Mouse (Mus musculus) neural tube, embryonic 12.5 days (tissue): Measurements from ENCODE around the gene Tmem260. TPM values are rescaled to one million over a fixed set of nuclear protein-coding genes. Genes with fewer than 3 reads are reported as not detected.

ENCODE experiments used
- ATAC-seq: fragments of 200-750 bp; cut with Nextera tagmentation; 2 replicates; pipeline ENCODE4 v1.8.0; 2017; ENCODE audit warnings: low read depth, mild to moderate bottlenecking, moderate TSS enrichment, moderate library complexity; ENCODE audit not compliant: low FRiP score
- H3K27ac ChIP-seq: fragments of 300-500 bp; sonication (generic); 2 replicates; pipeline ENCODE4 v1.5.1; 2016
- H3K27me3 ChIP-seq: fragments of 300-500 bp; sonication (generic); replicated peaks from 2 replicates; pipeline ENCODE4 v1.6.1; 2016; ENCODE audit warnings: mild to moderate bottlenecking
- H3K36me3 ChIP-seq: fragments of 300-500 bp; sonication (generic); 2 replicates; pipeline ENCODE4 v1.6.1; 2016; ENCODE audit warnings: mild to moderate bottlenecking
- H3K4me1 ChIP-seq: fragments of 300-500 bp; sonication (generic); 2 replicates; pipeline ENCODE4 v1.6.1; 2016
- H3K4me2 ChIP-seq: fragments of 300-500 bp; sonication (generic); replicated peaks from 2 replicates; pipeline ENCODE4 v1.6.1; 2016; ENCODE audit warnings: mild to moderate bottlenecking
- H3K4me3 ChIP-seq: fragments of 300-500 bp; sonication (generic); 2 replicates; pipeline ENCODE4 v1.5.1; 2016
- H3K9ac ChIP-seq: fragments of 300-500 bp; sonication (generic); 2 replicates; pipeline ENCODE4 v1.6.1; 2016; ENCODE audit warnings: mild to moderate bottlenecking
- H3K9me3 ChIP-seq: fragments of 300-500 bp; sonication (generic); 2 replicates; pipeline ENCODE4 v1.6.1; 2016; ENCODE audit warnings: mild to moderate bottlenecking
- WGBS: fragments of 180-500 bp; shearing (Covaris S2); methylation state at CpG from one replicate; pipeline ENCODE4 v1.1.7; 2016; 5-methylcytosine and 5-hydroxymethylcytosine counted together
- polyA plus RNA-seq: library from polyadenylated mRNA; unstranded; fragments of >200 nt; fragmentation: Nextera tagmentation; extraction: Ambion mirVana; gene quantifications from 2 replicates; pipeline ENCODE4 v1.2.1, GENCODE M21; 2016

Tmem260 gene
- polyA plus RNA-seq = 22.4 and 25.5 TPM in 2 replicates

DNA sequence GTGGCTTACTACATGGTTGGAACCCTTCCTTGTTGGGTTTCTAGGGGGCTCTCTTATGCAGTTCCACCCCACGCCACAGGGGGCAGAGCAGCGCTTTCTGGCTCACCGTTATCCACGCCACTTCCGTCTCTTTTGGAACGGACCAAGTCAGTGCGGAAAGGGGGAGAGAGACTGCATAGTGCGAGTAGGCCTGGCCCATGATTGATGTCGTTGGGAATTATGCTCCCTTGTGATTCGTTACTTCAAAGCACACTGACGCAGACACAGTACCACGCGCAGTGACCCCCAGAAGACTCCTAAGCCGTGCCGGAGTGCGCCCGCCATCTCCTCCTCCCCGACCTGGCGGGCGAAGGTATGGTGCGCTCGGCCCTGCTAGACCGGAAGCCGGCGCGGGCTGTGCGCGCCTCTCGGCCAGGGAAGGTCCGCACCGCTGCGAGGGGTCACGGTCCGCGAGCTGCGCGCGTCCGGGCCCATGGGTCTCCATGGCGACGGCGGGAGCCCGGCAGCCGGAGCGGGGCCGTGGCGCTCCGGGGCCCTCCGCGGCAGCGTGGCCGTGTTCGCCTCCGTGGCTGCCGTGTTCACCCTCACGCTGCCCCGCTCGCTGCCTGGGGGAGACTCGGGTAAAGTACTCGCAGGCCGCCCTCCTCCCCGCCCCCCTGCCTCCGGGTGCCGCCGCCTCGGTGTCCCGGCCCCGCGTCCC is at the start of gene Tmem260:
Gene Tmem260 (plus strand): TSS at position 141 of the 700 bp plus-strand sequence.
- no peaks in the 10 kb centered on the region for H3K36me3 ChIP-seq
- peaks cover 10% of the 10 kb centered on the region for H3K4me1 ChIP-seq
- no peaks in the 10 kb centered on the region for H3K9me3 ChIP-seq
- peak; percentile 99 for ATAC-seq
- peak within 1 kb of the TSS; percentile 71 for H3K4me2 ChIP-seq
- peak within 1 kb of the TSS; percentile 95 for H3K9ac ChIP-seq
- no peaks in the 10 kb centered on the region for H3K27me3 ChIP-seq
- peak within 1 kb of the TSS; percentile 92 for H3K4me3 ChIP-seq
- under 1% methylated on average over 69 of the region's 69 CpGs for WGBS
- H3K27ac ChIP-seq = peak within 1 kb of the TSS; percentile 57

- Histone ChIP-seq H3K4me2 (no peak overlapping the region), H3K9ac (no peak overlapping the region), H3K27me3 (no peaks in the 10 kb centered on the region), H3K27ac (no peak overlapping the region), H3K4me1 (no peaks in the 10 kb centered on the region), H3K36me3 (no peaks in the 10 kb centered on the region), H3K9me3 (no peaks in the 10 kb centered on the region), H3K4me3 (no peak overlapping the region)
- no peak for ATAC-seq
- WGBS = 88% methylated on average over 13 of the region's 13 CpGs
These were observed 39.8 kb upstream of the Tmem260 start for GRCm38 (mm10) chr14:48406086-48406485.

GRCm38 (mm10) chr14:48417064-48417463 is 28.9 kb upstream of the Tmem260 start:
- no peaks in the 10 kb centered on the region for H3K27me3 ChIP-seq
- H3K36me3 ChIP-seq = no peaks in the 10 kb centered on the region
- no peak overlapping the region for H3K9ac ChIP-seq
- WGBS = 61% methylated on average over 3 of the region's 3 CpGs
- no peaks in the 10 kb centered on the region for H3K9me3 ChIP-seq
- no peak overlapping the region for H3K4me2 ChIP-seq
- ATAC-seq = no peak
- H3K4me1 ChIP-seq = 0 out of 2 replicates have a peak, but pooled peaks cover 3% of the 10 kb centered on the region
- H3K4me3 ChIP-seq = no peak overlapping the region
- no peak overlapping the region for H3K27ac ChIP-seq

DNA sequence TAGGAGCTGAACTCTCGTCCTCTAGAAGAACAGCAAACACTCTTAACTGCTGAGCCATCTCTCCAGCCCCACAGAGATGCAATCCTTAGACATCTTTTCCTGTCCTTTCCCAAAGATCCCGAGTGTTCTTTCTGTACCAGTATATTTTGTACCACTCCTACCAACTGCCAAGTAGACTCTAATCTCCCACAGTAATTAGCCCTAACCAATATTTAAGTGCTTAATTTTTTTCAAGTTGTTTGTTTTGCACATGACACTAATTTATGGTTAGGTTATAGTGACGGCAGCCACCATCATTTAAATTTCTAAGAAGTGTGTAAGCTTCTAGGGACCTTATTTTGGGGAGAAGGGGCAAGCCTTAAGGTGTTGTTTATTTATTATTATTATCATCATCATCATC is 27.7 kb upstream of the Tmem260 start:
- Histone ChIP-seq H3K9me3 (no peaks in the 10 kb centered on the region), H3K27me3 (no peaks in the 10 kb centered on the region)
- no peak for ATAC-seq

DNA sequence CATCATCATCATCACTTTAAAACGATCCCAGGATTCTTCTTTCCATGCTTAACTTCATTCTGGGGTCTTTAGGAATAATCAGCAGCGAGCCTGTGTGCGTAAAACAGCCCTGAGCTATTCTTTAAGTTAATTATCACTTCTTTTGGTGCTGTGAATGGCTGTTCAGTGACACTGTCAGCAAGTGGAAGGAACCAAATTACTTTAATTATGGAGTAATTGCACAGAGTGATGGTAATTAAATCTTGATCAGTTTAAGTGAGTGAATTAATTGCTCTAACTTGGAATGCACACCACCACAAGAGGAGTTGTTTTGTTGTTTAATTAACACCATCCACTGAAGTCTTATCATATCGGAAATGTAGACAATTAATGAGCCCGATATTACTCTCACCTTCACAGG is 27.3 kb upstream of the Tmem260 start:
- H3K9me3 ChIP-seq = no peaks in the 10 kb centered on the region
- 57% methylated on average over 5 of the region's 5 CpGs for WGBS
- no peak overlapping the region for H3K4me3 ChIP-seq
- ATAC-seq = no peak
- no peaks in the 10 kb centered on the region for H3K27me3 ChIP-seq
- no peak overlapping the region for H3K27ac ChIP-seq
- H3K4me1 ChIP-seq = 0 out of 2 replicates have a peak, but pooled peaks cover 5% of the 10 kb centered on the region
- no peaks in the 10 kb centered on the region for H3K36me3 ChIP-seq
- H3K9ac ChIP-seq = no peak overlapping the region
- H3K4me2 ChIP-seq = no peak overlapping the region

More for the DNA sequence above, 27.7 kb upstream of the Tmem260 start:
- Histone ChIP-seq H3K4me3 (no peak overlapping the region), H3K9ac (no peak overlapping the region), H3K27ac (no peak overlapping the region), H3K4me1 (0 out of 2 replicates have a peak, but pooled peaks cover 5% of the 10 kb centered on the region), H3K36me3 (no peaks in the 10 kb centered on the region), H3K4me2 (no peak overlapping the region)
- WGBS = 59% methylated on average over 3 of the region's 3 CpGs

GRCm38 (mm10) chr14:48421476-48421875 is 24.4 kb upstream of the Tmem260 start:
- Histone ChIP-seq H3K27ac (no peak overlapping the region), H3K4me2 (peak overlapping the region; percentile 16)

DNA sequence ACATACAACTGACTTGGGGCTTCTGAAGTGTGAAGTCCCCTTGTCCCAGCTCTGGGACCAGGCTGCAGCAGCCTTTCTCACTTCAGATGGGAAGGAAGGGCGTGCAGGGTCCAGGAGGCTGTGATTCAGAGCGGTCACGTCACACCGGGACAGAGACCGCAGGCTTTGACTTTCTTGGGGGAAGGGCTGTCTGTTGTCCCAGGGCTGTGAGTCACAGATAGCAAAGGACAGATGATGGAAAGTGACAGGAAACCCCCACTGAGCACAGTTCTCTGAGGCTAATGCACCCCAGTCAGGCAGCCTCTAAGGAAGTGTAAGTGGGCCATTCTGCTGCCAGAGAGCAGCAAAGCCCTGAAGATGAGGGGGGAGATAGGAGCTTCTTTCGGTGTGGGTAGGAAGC is 23.9 kb upstream of the Tmem260 start:
- no peak overlapping the region for H3K9ac ChIP-seq
- WGBS = 26% methylated on average over 6 of the region's 6 CpGs
- no peak for ATAC-seq
- H3K9me3 ChIP-seq = no peaks in the 10 kb centered on the region
- H3K27me3 ChIP-seq = no peaks in the 10 kb centered on the region
- no peak overlapping the region for H3K27ac ChIP-seq
- no peaks in the 10 kb centered on the region for H3K36me3 ChIP-seq
- H3K4me2 ChIP-seq = peak overlapping the region; percentile 16
- no peak overlapping the region for H3K4me3 ChIP-seq
- 0 out of 2 replicates have a peak, but pooled peaks cover 5% of the 10 kb centered on the region for H3K4me1 ChIP-seq

More at GRCm38 (mm10) chr14:48421476-48421875, 24.4 kb upstream of the Tmem260 start:
- no peaks in the 10 kb centered on the region for H3K9me3 ChIP-seq
- WGBS = 21% methylated on average over 6 of the region's 6 CpGs
- H3K9ac ChIP-seq = no peak overlapping the region
- ATAC-seq = no peak
- H3K27me3 ChIP-seq = no peaks in the 10 kb centered on the region
- 0 out of 2 replicates have a peak, but pooled peaks cover 5% of the 10 kb centered on the region for H3K4me1 ChIP-seq
- no peaks in the 10 kb centered on the region for H3K36me3 ChIP-seq
- no peak overlapping the region for H3K4me3 ChIP-seq

GRCm38 (mm10) chr14:48422436-48422835 is 23.5 kb upstream of the Tmem260 start:
- Histone ChIP-seq H3K36me3 (no peaks in the 10 kb centered on the region), H3K4me3 (no peak overlapping the region), H3K27ac (no peak overlapping the region), H3K9me3 (no peaks in the 10 kb centered on the region), H3K9ac (no peak overlapping the region), H3K4me1 (0 out of 2 replicates have a peak, but pooled peaks cover 5% of the 10 kb centered on the region), H3K27me3 (no peaks in the 10 kb centered on the region), H3K4me2 (peak overlapping the region; percentile 16)
- 42% methylated on average over 4 of the region's 4 CpGs for WGBS
- ATAC-seq = no peak

GRCm38 (mm10) chr14:48422901-48423300 is 23.0 kb upstream of the Tmem260 start:
- Histone ChIP-seq H3K36me3 (no peaks in the 10 kb centered on the region), H3K9me3 (no peaks in the 10 kb centered on the region), H3K4me1 (0 out of 2 replicates have a peak, but pooled peaks cover 5% of the 10 kb centered on the region), H3K27me3 (no peaks in the 10 kb centered on the region), H3K9ac (no peak overlapping the region), H3K27ac (no peak overlapping the region), H3K4me3 (no peak overlapping the region), H3K4me2 (no peak overlapping the region)
- no peak for ATAC-seq
- WGBS = 71% methylated on average over 7 of the region's 7 CpGs

GRCm38 (mm10) chr14:48431978-48432377 is 13.9 kb upstream of the Tmem260 start:
- H3K9ac ChIP-seq = no peak overlapping the region

DNA sequence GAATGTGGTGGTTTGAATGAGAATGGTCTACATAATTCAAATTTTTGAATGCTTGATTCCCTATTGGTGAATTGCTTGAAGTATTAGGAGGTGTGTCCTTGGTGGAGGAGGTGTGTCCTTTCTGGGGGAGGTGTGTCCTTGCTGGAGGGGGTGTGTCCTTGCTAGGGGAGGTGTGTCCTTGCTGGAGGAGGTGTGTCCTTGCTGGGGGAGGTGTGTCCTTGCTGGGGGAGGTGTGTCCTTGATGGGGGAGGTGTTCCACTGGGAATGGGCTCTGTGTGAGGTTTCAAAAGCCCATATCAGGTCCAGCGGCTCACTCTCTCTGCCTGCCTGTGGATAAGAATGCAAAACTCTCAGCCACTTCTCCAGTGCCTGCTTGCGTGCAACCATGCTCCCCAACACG is 2.1 kb upstream of the Tmem260 start:
- H3K27me3 ChIP-seq = no peaks in the 10 kb centered on the region
- WGBS = 54% methylated on average over 3 of the region's 3 CpGs
- H3K4me3 ChIP-seq = no peak overlapping the region
- peaks cover 10% of the 10 kb centered on the region for H3K4me1 ChIP-seq
- no peak for ATAC-seq
- no peak overlapping the region for H3K4me2 ChIP-seq
- no peak overlapping the region for H3K27ac ChIP-seq
- H3K9me3 ChIP-seq = no peaks in the 10 kb centered on the region
- H3K36me3 ChIP-seq = no peaks in the 10 kb centered on the region
- H3K9ac ChIP-seq = no peak overlapping the region

More at GRCm38 (mm10) chr14:48431978-48432377, 13.9 kb upstream of the Tmem260 start:
- Histone ChIP-seq H3K4me1 (peaks cover 9% of the 10 kb centered on the region), H3K36me3 (no peaks in the 10 kb centered on the region), H3K27ac (no peak overlapping the region), H3K4me2 (no peak overlapping the region), H3K4me3 (no peak overlapping the region), H3K9me3 (no peaks in the 10 kb centered on the region), H3K27me3 (no peaks in the 10 kb centered on the region)
- 91% methylated on average over 2 of the region's 2 CpGs for WGBS
- ATAC-seq = no peak

DNA sequence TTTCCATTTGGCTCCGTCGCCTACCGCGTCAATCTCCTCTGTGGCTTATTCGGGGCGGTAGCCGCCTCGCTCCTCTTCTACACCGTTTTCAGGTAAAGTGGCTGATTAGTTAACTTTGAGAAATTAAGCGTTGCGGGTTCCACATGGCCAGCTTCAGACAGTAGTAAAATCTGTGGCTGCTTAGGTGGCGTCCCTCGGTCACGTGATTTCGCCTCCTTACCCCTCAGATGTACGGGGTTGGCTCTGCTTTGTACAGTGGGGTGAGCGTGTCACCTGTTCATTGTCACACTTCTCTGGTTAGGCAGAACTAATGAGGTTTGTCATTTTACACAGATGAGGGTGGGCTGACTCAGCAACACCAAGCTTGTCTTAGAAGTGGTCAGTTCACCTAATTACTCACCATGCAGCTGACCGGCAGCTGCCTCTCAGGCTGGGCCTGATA is 6.1 kb downstream of the Tmem260 start:
- no peak overlapping the region for H3K4me3 ChIP-seq
- H3K9ac ChIP-seq = no peak overlapping the region
- H3K9me3 ChIP-seq = no peaks in the 10 kb centered on the region
- no peak overlapping the region for H3K27ac ChIP-seq
- H3K36me3 ChIP-seq = no peaks in the 10 kb centered on the region; the same call in 1 of the 2 replicates
- no peak overlapping the region for H3K4me2 ChIP-seq
- no peak for ATAC-seq
- WGBS = 75% methylated on average over 18 of the region's 18 CpGs
- no peaks in the 10 kb centered on the region for H3K27me3 ChIP-seq
- peaks cover 13% of the 10 kb centered on the region for H3K4me1 ChIP-seq
